Mouse (Mus musculus): ENCODE measurements at regions not wholly inside any gene's neighbourhood (a gene's known extent, or its start where the extent isn't known, plus 50 kb on each side); places are given as distances from the start of the nearest gene placed in this dataset.
A peak's percentile ranks its signal among the peaks of the same experiment; 100 is the strongest.

- intact Hi-C loops (cut with DNase I; ENCODE audit: low total_unique reads) = no loop called here
- DNase-seq = no peak
Measured at GRCm38 (mm10) chr14:8985086-8985793, 319.2 kb upstream of the 4930452B06Rik start.

DNA sequence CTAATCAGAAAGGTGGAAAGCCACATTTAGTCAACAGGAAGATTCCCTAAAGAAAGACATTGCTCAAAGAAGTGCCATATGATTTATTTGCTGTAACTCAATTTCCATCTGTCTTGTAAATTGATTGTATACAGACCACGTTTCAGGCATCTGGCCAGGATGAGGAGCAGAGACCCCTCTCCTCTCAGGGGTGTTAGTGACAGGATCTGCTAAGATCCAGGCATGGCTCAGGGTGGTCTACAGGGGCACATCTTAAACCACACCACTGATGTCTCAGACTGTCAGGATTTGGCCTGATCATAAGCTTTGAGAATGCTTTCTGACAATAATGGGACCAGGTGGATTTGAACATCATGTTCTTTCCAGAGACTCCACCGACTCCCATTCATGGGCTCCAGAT is 295.5 kb upstream of the 4930452B06Rik start:
- DNase-seq = no peak
- intact Hi-C loops (cut with DNase I; ENCODE audit: low total_unique reads) = no loop called here

GRCm38 (mm10) chr14:8952853-8953397 is 286.9 kb upstream of the 4930452B06Rik start:
- intact Hi-C loops (cut with DNase I; ENCODE audit: low total_unique reads) = no loop called here
- DNase-seq = no peak

- no peak for DNase-seq
- intact Hi-C loops (cut with DNase I; ENCODE audit: low total_unique reads) = no loop called here
Measured at GRCm38 (mm10) chr14:8948751-8949150, 282.7 kb upstream of the 4930452B06Rik start.

DNA sequence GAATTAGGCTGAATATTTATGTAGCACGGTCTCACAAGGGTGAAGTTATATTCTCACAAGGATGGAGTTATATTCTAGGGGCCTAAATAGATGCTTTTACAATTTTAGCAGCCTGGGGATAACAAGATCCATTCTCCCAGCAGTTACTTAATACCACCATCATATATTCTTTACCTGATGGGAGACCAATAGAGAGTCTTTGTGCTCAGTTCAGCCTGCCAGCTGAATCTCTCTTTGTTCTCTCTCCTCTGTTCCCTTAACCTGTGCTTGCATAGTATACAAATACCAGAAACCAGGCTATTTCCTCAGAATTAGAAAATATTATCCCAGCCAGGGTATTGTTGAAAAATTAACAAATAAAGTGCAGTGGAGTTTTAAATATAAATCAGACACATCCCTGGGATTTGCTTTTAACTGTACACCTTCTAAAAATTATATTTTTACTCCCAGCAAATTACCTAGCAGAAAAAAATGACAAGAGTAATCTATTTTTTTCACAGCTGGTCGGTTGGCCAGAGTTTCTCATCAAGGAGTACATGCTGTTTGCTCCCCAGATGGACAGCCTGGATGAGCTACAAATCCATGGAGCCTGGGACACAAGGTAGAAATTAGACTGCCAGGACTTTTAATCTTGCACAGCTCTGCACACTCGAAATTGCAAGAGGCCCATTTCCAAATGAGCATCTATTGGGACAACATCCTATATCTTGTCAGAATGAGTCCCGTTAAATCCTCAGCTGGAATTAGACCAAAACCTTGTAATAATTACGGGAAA is 281.0 kb upstream of the 4930452B06Rik start:
- intact Hi-C loops (cut with DNase I; ENCODE audit: low total_unique reads) = no loop called here
- no peak for DNase-seq

DNA sequence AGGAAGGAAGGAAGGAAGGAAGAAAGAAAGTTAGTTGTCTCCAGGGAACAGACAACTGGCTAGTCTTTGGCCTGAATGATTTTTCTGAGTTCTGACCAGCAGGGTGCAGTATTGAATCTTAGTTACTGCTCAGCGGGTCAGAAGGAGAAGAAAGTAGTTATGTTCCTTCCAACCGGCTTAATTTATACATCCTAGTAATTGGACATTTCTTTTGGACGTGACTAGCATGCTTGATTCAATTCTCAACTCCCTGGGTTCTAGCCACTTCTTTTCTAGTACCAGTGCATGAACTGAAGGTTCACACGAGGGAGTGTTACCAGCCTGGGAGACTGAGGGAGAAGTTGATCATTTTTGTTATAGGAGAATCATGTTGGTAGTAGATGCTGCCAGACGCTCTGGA is 269.1 kb upstream of the 4930452B06Rik start:
- DNase-seq = peak; percentile 17
- intact Hi-C loops (cut with DNase I; ENCODE audit: low total_unique reads) = no loop called here
